Mouse (Mus musculus) MEL (cell line): ENCODE data around the gene Mrps18a.

Experiments used
- BHLHE40 ChIP-seq: IDR thresholded peaks from 2 replicates; pipeline ENCODE4 v1.6.1; 2012; ENCODE audit warnings: low read depth, mild to moderate bottlenecking, inconsistent platforms, low read length, improper control_type of control experiment, borderline replicate concordance
- CTCF ChIP-seq, 3 experiments: IDR thresholded peaks in 2 of 3; conservative IDR thresholded peaks in 1 of 3; 2 replicates each; pipeline ENCODE4 v1.5.1; 2011 to 2012; ENCODE audit warnings: low read length in 3 of 3, low read depth in 2 of 3, mild to moderate bottlenecking in 2 of 3, improper control_type of control experiment in 1 of 3, inconsistent platforms in 1 of 3, mixed read lengths in 1 of 3, moderate library complexity in 1 of 3; ENCODE audit not compliant: control insufficient read depth in 1 of 3, insufficient read depth in 1 of 3, poor library complexity in 1 of 3, severe bottlenecking in 1 of 3
- E2F4 ChIP-seq: IDR thresholded peaks from 2 replicates; pipeline ENCODE4 v1.6.1; 2011; ENCODE audit warnings: low read depth, low read length, improper control_type of control experiment, borderline replicate concordance
- EP300 ChIP-seq, 2 experiments: IDR thresholded peaks; 2 replicates each; pipeline ENCODE4 v1.6.1; 2011; ENCODE audit warnings: improper control_type of control experiment in 2 of 2, low read length in 2 of 2, low read depth in 1 of 2, mild to moderate bottlenecking in 1 of 2
- GATA1 ChIP-seq: IDR thresholded peaks from 2 replicates; pipeline ENCODE4 v1.6.1; 2011; ENCODE audit warnings: low read depth, low read length, improper control_type of control experiment
- POLR2A ChIP-seq, 2 experiments: IDR thresholded peaks; 2 replicates each; pipeline ENCODE4 v1.6.1; 2011 to 2012; ENCODE audit warnings: low read length in 2 of 2, mild to moderate bottlenecking in 2 of 2, control low read depth in 1 of 2, improper control_type of control experiment in 1 of 2, low read depth in 1 of 2, moderate library complexity in 1 of 2; ENCODE audit not compliant: control insufficient read depth in 1 of 2, insufficient read depth in 1 of 2, poor library complexity in 1 of 2
- POLR2AphosphoS2 ChIP-seq: IDR thresholded peaks from 2 replicates; pipeline ENCODE4 v1.6.1; 2011; ENCODE audit warnings: low read length, improper control_type of control experiment
- SIN3A ChIP-seq: IDR thresholded peaks from 2 replicates; pipeline ENCODE4 v1.6.1; 2012; ENCODE audit warnings: low read length, improper control_type of control experiment, inconsistent platforms
- ZNF384 ChIP-seq: IDR thresholded peaks from 2 replicates; pipeline ENCODE4 v1.6.1; 2012; ENCODE audit warnings: low read depth, mild to moderate bottlenecking, inconsistent platforms, low read length, improper control_type of control experiment

- TF ChIP-seq ZNF384 (no peak), POLR2A (IDR thresholded peaks at IDR 0.05; ENCODE audit: control insufficient read depth in 1 of 2, insufficient read depth in 1 of 2, low read depth in 1 of 2, low read length in 2 of 2, poor library complexity in 1 of 2) (no peak), CTCF (IDR thresholded peaks at IDR 0.05 in 2 of 3, conservative IDR thresholded peaks at IDR 0.05 in 1 of 3; ENCODE audit: control insufficient read depth in 1 of 3, insufficient read depth in 1 of 3, low read depth in 2 of 3, low read length in 3 of 3, poor library complexity in 1 of 3, severe bottlenecking in 1 of 3) (no peak), GATA1 (no peak), E2F4 (no peak), POLR2AphosphoS2 (no peak), EP300 (IDR thresholded peaks at IDR 0.05; ENCODE audit: low read depth in 1 of 2, low read length in 2 of 2) (no peak), SIN3A (no peak), BHLHE40 (no peak)
These were observed 6.3 kb upstream of the Mrps18a start for GRCm38 (mm10) chr17:46104487-46104886.
